Mouse (Mus musculus) forebrain, embryonic 14.5 days (tissue): ENCODE data around the gene Bahcc1. TPM values are rescaled to one million over a fixed set of nuclear protein-coding genes. Genes with fewer than 3 reads are reported as not detected.

Experiments used
- ATAC-seq: fragments of 200-750 bp; cut with Nextera tagmentation; 2 replicates; pipeline ENCODE4 v1.8.0; 2017; ENCODE audit warnings: mild to moderate bottlenecking, moderate library complexity
- DNase-seq: peaks from one replicate; pipeline ENCODE4 v3.0.0-alpha.2; 2015; ENCODE audit warnings: low spot score
- H3K27ac ChIP-seq: fragments of 300-500 bp; sonication (generic); 2 replicates; pipeline ENCODE4 v1.5.1; 2014; ENCODE audit warnings: low read depth, mild to moderate bottlenecking, control low read depth, low read length, moderate library complexity
- H3K27me3 ChIP-seq: fragments of 300-500 bp; sonication (generic); replicated peaks from 2 replicates; pipeline ENCODE4 v1.6.1; 2014; ENCODE audit warnings: low read length, control low read depth, mixed read lengths; ENCODE audit not compliant: control insufficient read depth, insufficient read depth
- H3K36me3 ChIP-seq: fragments of 300-500 bp; sonication (generic); 2 replicates; pipeline ENCODE4 v1.6.1; 2014; ENCODE audit warnings: low read length, control low read depth; ENCODE audit not compliant: control insufficient read depth, insufficient read depth
- H3K4me1 ChIP-seq: fragments of 300-500 bp; sonication (generic); 2 replicates; pipeline ENCODE4 v1.6.1; 2014; ENCODE audit warnings: antibody characterized with exemption, low read length, control low read depth; ENCODE audit not compliant: control insufficient read depth, insufficient read depth
- H3K4me2 ChIP-seq: fragments of 300-500 bp; sonication (generic); 2 replicates; pipeline ENCODE4 v1.6.1; 2014; ENCODE audit warnings: mild to moderate bottlenecking, control low read depth, low read length
- H3K4me3 ChIP-seq: fragments of 300-500 bp; sonication (generic); 2 replicates; pipeline ENCODE4 v1.5.1; 2014; ENCODE audit warnings: low read depth, low read length, control low read depth
- H3K9ac ChIP-seq: fragments of 300-500 bp; sonication (generic); 2 replicates; pipeline ENCODE4 v1.6.1; 2014; ENCODE audit warnings: mild to moderate bottlenecking, low read length, control low read depth, moderate library complexity
- H3K9me3 ChIP-seq: fragments of 300-500 bp; sonication (generic); replicated peaks from 2 replicates; pipeline ENCODE4 v1.6.1; 2016; ENCODE audit warnings: low read length, control low read depth, mixed read lengths; ENCODE audit not compliant: control insufficient read depth
- whole genome bisulfite sequencing: fragments of 180-500 bp; shearing (Covaris S2); extraction: QIAGEN DNeasy Blood & Tissue Kit; methylation state at CpG from one replicate; pipeline ENCODE4 v1.1.7; 2014; 5-methylcytosine and 5-hydroxymethylcytosine counted together
- polyA plus RNA-seq: library from polyadenylated mRNA; unstranded; fragments of >200 nt; fragmentation: Nextera tagmentation; extraction: Ambion mirVana; gene quantifications from 2 replicates; pipeline ENCODE4 v1.2.1, GENCODE M21; 2014

Gene Bahcc1
- polyA plus RNA-seq, 1 experiment from 2014 or later = 12.6 TPM

DNA sequence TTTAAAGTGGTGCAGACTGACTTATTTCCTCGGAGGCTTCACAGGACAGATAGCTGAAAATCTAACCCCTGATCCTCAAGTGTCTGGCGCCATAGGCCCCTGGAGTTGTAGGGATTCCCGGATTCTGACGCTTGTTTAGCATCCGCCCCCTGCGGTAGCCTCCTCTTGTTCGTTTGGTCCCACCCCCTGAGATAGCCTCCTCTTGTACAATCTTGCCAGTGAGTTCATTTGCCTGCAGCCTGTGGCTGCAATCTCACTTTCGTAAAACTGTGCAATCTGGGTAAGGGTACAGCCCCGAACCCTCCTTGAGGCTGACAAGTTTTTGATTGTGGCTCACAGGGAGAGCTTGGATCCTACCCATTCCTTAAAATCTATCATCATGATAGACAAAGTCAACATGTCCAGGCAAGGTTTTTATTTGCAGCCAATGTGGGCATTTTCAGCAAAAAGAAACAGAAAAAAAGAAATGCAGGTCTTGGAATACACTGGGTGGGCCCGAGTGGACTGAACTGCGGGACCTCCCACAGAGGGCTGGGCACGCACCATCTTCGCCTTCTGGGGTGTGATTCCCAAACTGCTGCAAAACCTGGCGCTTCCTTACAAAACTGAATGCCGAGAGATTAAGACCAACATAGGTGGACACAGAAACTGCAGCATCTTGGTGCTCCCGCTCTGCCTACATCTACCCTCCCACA lies 82.1 kb downstream of the Bahcc1 start:
- DNase-seq = no peak
- Histone ChIP-seq H3K36me3 (no peaks in the 10 kb centered on the region), H3K27ac (peak overlapping the region; percentile 88), H3K27me3 (no peaks in the 10 kb centered on the region), H3K4me3 (0 out of 2 replicates have a peak overlapping the region, but pooled peaks have one; percentile 47), H3K4me2 (peak overlapping the region; percentile 84), H3K9ac (peak overlapping the region; percentile 50; the same call in 1 of the 2 replicates), H3K9me3 (no peaks in the 10 kb centered on the region), H3K4me1 (peaks cover 25% of the 10 kb centered on the region)
- WGBS = 45% methylated on average over 16 of the region's 16 CpGs
- no peak for ATAC-seq

GRCm38 (mm10) chr11:120315416-120315761 lies 82.6 kb downstream of the Bahcc1 start:
- DNase-seq (peak; percentile 57), ATAC-seq (no peak)
- Histone ChIP-seq H3K27me3 (no peaks in the 10 kb centered on the region), H3K4me1 (peaks cover 25% of the 10 kb centered on the region), H3K9me3 (no peaks in the 10 kb centered on the region), H3K9ac (peak overlapping the region; percentile 50; the same call in 1 of the 2 replicates), H3K27ac (peak overlapping the region; percentile 88), H3K36me3 (no peaks in the 10 kb centered on the region), H3K4me3 (peak overlapping the region; percentile 47), H3K4me2 (peak overlapping the region; percentile 84)
- WGBS = 27% methylated on average over 4 of the region's 4 CpGs

DNA sequence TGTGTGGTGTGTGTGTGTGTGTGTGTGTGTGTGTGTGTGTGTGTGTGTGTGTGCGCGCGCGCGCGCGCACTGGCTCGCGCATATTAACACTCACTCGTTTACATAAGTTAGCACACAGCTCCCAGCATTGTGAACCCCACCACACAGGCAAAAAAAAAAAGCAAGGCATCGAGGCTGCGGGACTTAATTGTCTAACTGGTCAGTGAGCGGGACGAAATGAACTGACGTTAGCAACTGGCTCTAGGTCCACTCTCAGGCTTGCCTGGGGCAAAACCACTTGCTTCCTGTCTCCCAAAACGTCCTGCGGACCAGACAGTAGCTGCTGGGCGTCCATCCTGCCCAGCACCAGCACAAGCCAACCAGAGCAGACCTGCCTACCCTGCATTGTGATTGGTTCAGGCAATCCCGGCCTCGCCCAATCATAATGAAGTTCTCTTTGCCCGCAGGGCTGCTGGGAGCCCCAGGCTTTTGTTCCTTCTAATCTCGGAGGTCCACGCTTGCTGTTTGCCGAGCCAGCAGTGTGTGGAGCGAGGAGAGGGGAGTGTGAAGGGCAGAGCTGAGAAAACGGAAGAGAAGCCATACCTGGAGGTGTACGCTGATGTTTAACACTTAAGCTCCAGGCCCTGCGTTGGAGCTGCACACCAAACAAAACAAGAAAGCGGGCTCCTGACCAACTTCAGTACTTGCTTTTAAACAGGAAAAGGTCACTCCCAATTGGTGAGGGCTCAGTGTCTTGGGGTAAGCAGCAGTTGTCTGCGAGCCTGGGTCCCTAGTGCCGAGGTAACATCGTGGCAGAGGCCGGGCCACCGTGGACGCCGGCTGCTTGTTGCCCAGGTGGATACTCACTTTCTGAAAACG lies 83.3 kb downstream of the Bahcc1 start:
- Histone ChIP-seq H3K4me3 (peak overlapping the region; percentile 47), H3K9me3 (no peaks in the 10 kb centered on the region), H3K36me3 (no peaks in the 10 kb centered on the region), H3K4me1 (peaks cover 25% of the 10 kb centered on the region), H3K9ac (peak overlapping the region; percentile 87), H3K4me2 (peak overlapping the region; percentile 84), H3K27me3 (no peaks in the 10 kb centered on the region), H3K27ac (peak overlapping the region; percentile 88)
- ATAC-seq (peak; percentile 98), DNase-seq (peak; percentile 98)
- WGBS = under 1% methylated on average over 37 of the region's 37 CpGs

GRCm38 (mm10) chr11:120316690-120317254 lies 84.0 kb downstream of the Bahcc1 start:
- Histone ChIP-seq H3K27me3 (no peaks in the 10 kb centered on the region), H3K9ac (peak overlapping the region; percentile 87), H3K27ac (peak overlapping the region; percentile 88), H3K36me3 (no peaks in the 10 kb centered on the region), H3K4me1 (peaks cover 19% of the 10 kb centered on the region), H3K9me3 (no peaks in the 10 kb centered on the region), H3K4me3 (peak overlapping the region; percentile 47), H3K4me2 (peak overlapping the region; percentile 84)
- ATAC-seq (peak; percentile 19), DNase-seq (no peak)
- WGBS = 20% methylated on average over 13 of the region's 13 CpGs

- no peak for ATAC-seq
- H3K4me2 ChIP-seq = peak overlapping the region; percentile 84; the same call in 1 of the 2 replicates
- DNase-seq = no peak
- H3K4me1 ChIP-seq = peaks cover 19% of the 10 kb centered on the region
- no peaks in the 10 kb centered on the region for H3K36me3 ChIP-seq
- 0 out of 2 replicates have a peak overlapping the region, but pooled peaks have one; percentile 88 for H3K27ac ChIP-seq
- H3K9ac ChIP-seq = peak overlapping the region; percentile 87; the same call in 1 of the 2 replicates
- no peaks in the 10 kb centered on the region for H3K9me3 ChIP-seq
- no peak overlapping the region for H3K4me3 ChIP-seq
- no peaks in the 10 kb centered on the region for H3K27me3 ChIP-seq
- WGBS = 72% methylated on average over 7 of the region's 7 CpGs
Observed at GRCm38 (mm10) chr11:120317456-120317855, 84.7 kb downstream of the Bahcc1 start.

DNA sequence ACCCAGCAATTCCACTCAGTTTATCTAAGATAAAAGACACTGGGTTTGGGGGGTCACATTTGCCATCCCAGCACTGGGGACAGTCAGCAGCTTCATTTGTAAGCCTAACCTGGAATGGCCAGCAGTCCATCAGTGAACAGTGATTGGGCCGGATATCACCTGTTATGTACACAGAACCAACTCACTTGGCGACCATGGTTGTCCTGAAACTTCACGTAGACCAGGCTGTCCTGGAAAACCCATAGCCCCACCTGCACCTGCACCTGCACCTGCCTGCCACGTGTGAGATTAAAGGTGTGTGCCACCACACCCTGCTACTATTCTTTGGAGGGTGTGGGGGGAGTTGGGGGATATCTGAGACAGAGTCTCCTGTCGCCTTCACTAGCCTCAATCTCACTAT lies 86.6 kb downstream of the Bahcc1 start:
- Histone ChIP-seq H3K9me3 (no peaks in the 10 kb centered on the region), H3K27ac (no peak overlapping the region), H3K27me3 (no peaks in the 10 kb centered on the region), H3K36me3 (no peaks in the 10 kb centered on the region), H3K9ac (no peak overlapping the region), H3K4me1 (peaks cover 19% of the 10 kb centered on the region), H3K4me3 (no peak overlapping the region), H3K4me2 (no peak overlapping the region)
- DNase-seq (no peak), ATAC-seq (no peak)
- WGBS = 89% methylated on average over 5 of the region's 5 CpGs

GRCm38 (mm10) chr11:120320156-120320555 lies 87.4 kb downstream of the Bahcc1 start:
- Histone ChIP-seq H3K27me3 (no peaks in the 10 kb centered on the region), H3K27ac (no peak overlapping the region), H3K4me3 (no peak overlapping the region), H3K4me1 (peaks cover 13% of the 10 kb centered on the region), H3K9ac (no peak overlapping the region), H3K36me3 (no peaks in the 10 kb centered on the region), H3K9me3 (no peaks in the 10 kb centered on the region), H3K4me2 (no peak overlapping the region)
- DNase-seq (no peak), ATAC-seq (no peak)
- WGBS = 96% methylated on average over 10 of the region's 10 CpGs

DNA sequence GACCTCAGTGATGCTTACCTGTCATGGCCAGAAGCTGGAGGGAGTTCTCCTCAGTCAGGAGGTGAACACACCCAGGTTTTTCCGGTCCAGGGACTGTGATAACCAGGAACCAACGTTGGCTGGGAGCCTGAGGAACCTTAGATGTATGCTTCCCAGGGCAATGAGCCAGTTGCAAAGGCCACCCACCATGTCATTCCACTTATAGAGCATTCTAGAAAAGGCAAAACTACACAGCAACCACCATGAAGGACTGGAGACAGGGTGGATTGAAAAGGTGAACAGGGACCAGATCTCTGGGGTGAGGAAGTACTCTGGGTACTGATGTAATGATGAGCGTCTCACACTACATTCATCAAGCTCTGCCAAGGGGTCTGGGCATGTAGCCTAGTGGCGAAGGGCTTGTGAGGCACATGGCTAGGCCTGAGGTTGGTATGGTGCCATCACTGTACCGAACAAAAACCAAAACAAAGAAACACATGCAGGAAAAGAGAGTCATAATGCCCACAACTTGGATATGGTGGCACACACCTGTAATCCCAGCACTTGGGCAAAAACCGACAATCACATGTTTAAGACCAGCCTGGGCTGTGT lies 102.8 kb downstream of the Bahcc1 start:
- 79% methylated on average over 6 of the region's 6 CpGs for WGBS

More for the DNA sequence above, 102.8 kb downstream of the Bahcc1 start:
- Histone ChIP-seq H3K9ac (no peak overlapping the region), H3K4me3 (no peak overlapping the region), H3K27me3 (no peaks in the 10 kb centered on the region), H3K9me3 (no peaks in the 10 kb centered on the region), H3K36me3 (no peaks in the 10 kb centered on the region), H3K27ac (no peak overlapping the region), H3K4me1 (no peaks in the 10 kb centered on the region), H3K4me2 (no peak overlapping the region)
- ATAC-seq = no peak
- no peak for DNase-seq
